Mouse (Mus musculus): Measurements from ENCODE around the gene Cxxc4.
"Not testable (repeated sequence)": the region's sequence is repeated elsewhere in the genome, so short reads cannot be mapped to it uniquely, and the experiment has no call there.

Gene Cxxc4

DNA sequence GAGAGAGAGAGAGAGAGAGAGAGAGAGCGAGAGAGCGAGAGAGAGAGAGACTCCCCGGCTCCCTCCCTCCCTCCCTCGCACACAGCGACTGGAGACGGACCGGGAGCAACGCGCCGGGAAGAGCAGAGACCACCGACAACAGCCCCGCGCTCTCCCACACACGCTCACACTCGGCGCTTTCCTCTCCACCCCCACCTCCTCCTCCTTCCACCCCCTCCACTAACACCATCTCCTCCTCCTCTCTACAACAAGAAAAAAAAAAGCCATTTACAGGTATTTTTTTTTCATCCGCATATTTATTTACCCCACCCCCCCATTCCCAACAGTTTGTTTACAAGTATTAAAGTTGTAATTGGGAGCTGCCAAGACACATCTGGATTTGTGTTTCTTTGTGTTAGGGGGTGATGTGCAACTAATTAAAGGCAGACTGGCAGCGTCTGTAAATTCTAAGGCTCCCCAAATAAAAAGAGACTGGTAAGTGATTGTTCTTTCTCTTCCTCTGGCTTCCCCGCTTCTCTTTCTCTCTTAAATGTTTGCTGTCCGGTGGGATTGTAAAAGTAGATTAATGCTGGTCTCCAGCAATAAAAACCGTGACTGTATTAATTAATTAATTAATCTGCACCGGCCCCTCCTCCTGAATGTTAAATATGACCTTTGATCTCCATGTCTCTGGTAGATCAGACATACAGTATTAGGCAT, at the start of gene Cxxc4:
Gene Cxxc4, plus strand, starts transcription at position 71 of the 699 bp plus-strand sequence.
- no peak for DNase-seq

DNA sequence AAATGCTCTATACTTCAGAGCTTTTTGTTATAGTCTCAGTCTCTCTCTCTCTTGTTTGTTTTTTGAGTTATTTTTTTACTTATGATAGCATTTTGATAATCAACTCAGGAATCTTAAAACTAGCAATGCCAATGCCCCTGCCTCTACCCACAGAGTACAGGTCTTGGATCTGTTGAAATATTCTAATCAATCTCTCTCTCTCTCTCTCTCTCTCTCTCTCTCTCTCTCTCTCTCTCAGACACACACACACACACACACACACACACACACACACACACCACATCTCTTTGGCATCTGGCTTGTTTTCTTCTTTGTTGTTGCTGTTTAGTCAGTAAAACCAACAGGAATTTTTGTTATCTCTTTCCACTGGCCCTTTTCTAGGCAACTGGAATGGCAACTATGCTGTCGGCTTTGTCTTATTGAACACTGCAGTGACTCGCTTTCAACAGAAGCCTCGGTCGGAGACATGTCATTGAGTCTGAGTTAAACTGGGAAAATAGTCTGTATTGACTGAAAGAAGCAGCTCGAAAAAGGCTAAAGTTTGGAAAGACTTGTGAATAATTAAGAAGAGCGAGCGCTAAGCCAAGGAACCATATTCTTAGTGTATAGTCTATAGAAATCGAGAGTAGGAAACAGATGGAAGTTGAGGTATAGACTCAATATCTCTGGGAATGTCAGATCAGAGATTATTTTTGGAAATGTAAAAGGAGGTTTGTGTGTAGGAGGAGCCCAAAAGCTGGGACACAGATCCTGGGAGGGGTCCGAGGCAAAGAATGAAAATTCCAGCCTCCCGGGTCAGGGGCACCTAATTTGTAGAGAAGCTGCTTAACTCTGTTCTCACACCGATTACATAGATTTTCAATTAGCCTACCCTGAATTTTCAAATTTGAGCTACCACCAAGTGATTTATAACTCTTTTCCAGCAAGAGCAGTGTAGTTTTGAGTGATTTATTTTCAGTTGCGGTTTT, 47.0 kb upstream of the Cxxc4 start:
- DNase-seq: no peak

DNA sequence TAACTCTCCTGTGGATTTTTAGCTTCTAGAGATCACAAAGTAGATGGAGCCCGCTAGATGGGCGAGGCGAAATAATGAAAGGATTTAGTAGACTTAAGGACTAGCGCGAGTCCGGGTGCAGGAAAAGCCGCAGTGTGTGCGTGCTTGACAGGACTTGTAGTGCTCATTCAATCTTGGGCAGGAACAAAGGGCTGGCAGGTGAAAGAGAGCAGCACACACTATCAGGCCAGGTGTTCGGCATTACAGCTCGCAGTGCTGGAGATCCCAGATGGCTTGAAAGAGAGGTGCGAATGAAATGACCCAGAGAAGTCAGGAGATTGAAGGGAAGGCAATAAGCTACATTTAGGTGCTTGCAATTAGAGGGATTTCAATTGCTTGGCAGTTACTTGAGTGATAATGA, 46.2 kb upstream of the Cxxc4 start:
- DNase-seq: no peak

DNA sequence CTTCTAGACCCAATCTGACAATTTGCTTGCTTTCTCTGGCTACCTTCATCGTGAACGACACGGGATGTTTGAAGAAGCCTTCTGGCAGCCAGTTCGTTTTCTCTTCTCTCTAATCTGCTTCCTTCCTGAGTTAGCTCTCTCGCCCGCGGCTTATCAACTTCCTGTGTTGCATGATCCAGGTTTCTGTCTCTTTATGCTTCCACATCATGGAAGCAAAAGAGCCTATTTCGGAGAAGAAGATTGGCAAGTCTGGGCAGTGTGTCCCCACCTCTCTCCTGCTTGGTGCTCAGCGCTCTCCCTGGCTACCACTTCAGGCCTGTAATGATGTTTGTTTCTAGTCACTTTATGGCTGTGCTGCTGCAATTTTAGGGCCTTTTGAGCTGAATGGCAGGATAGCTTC, 36.4 kb upstream of the Cxxc4 start:
- DNase-seq: no peak

DNA sequence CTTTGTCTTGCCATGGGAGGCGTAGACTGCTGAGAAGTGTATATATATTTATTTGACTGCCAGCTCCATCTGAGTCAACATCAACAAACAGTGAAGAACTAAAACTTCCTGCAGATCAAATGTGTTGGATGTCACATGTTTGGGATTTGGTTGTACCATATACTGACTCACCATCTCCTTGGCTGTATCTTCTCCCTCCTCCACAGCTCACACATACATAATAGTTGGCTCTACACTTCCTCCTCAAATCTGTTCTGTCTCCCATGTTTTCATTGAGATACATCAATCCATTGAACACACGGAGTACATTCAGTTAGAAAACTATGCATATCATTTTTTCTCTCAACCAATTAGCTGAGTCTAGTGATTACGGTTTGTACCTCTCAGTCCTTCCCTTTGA, 29.7 kb upstream of the Cxxc4 start:
- no peak for DNase-seq

DNA sequence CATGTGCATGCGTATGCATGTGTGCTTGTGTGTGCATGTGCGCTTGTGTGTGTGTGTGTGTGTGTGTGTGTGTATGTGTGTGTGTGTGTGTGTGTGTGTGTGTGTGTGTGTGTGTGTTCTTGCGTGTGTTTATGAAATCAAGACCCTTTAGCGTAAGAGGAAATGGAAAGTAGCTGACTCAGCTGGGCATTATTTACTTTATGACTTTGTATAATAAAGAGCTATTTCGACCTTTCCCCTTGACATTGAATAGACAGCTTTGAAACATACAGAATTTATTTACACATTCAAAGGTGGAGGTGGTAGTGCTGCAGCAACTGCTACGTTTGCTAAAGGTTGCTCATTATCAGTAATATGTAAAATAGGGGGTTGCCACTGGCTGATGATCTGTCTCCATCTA, 25.3 kb upstream of the Cxxc4 start:
- no peak for DNase-seq

DNA sequence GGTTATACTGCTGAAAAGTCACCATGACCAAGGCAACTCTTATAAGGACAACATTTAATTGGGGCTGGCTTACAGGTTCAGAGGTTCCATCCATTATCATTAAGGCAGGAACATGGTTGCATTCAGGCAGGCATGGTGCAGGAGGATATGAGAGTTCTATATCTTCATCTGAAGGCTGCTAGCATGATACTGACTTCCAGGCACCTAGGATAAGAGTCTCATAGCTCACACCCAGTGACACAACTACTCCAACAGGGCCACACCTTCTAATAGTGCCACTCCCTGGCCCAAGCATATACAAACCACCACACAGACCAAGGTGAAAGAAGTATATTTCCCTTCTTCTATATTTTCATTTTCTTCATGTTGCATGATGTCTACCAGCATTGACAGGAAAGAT, 16.4 kb upstream of the Cxxc4 start:
- not testable (repeated sequence) for DNase-seq

DNA sequence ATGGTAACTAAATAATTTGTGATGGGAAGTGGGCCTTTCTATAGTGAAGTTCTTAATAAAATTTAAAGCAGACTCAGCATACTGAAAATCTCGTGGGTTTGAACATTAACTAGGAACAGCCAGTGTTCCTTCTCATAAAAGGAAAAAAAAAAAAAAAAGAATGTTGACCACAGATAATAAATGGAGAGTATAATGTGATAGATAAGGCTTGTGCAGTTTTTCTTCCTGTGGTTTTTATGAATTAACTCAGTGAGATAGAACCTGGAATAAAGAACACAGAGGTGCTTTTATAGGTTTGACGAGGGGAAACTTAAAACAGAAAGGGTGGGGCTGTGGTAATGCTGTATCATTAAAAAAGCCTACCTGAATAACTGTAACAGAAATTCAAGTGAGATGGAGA, 15.3 kb upstream of the Cxxc4 start:
- no peak for DNase-seq

DNA sequence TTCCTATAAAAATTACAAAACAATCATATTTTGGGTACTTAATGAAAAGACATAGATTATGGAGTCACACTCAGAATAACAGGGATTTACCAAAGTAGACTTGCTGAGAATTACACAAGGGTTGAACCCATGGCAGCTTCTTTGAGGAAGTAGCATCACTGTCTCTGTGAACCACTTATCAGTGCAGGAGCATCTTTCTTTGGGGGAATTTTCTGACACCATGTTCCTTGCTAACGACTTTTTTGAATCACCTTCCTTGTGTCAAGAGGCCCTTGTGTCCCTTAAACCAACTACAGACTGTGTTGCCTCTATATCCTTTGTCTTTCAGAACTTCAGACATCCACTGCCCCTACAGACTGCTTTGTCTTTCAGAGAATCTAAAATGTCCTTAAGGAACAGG, 13.7 kb upstream of the Cxxc4 start:
- DNase-seq: no peak

DNA sequence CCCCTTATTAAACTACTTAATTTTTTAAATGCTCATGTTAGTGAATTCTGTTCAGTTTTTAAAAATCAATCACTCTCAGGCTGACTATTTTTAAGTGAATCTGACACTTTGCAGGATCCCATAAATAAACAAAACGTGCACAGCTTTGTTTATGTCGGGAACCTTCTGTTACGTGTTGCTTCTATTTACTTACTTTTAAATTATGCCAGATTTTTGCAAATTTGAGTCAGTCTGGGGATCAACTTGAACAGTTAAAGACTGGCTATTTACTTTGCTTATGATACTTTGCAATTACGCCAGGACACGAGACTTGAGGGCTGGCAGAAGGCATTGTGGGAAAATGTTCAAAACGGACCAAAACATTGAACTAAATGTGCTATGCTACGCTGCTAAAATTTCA, 12.3 kb upstream of the Cxxc4 start:
- no peak for DNase-seq

DNA sequence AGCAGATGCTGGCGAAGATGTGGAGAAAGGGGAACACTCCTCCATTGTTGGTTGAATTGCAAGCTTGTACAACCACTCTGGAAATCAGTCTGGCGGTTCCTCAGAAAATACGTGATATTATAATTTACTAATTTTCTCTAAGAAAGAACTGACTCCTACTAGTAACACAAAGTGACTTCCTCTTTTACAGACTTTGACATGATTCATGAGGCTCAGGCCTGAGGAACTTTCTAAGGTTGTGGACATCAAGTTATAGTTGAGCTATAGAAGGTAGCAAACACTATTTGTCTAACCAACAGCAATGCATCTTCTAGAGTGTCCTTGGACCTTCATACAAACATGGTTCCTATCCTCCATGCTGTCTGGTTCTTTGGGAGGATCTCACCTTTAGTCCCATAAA, 10.4 kb upstream of the Cxxc4 start:
- DNase-seq: no peak

DNA sequence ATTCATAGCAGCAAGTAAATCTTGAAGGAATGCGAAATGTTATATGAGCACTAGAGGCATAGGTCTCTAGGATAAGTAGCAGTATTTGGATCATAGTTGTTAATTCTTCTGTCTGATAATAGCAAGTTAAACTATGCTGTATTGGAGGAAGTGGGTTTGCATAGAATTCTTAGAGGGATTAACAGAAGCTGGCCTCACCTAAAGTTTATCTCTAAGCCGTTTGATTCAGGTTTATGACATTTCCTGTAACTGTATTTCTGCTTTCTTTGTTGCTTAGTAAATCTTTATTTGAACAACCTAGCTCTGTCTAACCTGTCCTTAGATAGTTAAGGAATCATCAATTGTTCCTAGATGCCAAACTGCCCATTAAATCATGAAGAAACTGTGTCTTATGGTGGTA, 3.5 kb upstream of the Cxxc4 start:
- no peak for DNase-seq

DNA sequence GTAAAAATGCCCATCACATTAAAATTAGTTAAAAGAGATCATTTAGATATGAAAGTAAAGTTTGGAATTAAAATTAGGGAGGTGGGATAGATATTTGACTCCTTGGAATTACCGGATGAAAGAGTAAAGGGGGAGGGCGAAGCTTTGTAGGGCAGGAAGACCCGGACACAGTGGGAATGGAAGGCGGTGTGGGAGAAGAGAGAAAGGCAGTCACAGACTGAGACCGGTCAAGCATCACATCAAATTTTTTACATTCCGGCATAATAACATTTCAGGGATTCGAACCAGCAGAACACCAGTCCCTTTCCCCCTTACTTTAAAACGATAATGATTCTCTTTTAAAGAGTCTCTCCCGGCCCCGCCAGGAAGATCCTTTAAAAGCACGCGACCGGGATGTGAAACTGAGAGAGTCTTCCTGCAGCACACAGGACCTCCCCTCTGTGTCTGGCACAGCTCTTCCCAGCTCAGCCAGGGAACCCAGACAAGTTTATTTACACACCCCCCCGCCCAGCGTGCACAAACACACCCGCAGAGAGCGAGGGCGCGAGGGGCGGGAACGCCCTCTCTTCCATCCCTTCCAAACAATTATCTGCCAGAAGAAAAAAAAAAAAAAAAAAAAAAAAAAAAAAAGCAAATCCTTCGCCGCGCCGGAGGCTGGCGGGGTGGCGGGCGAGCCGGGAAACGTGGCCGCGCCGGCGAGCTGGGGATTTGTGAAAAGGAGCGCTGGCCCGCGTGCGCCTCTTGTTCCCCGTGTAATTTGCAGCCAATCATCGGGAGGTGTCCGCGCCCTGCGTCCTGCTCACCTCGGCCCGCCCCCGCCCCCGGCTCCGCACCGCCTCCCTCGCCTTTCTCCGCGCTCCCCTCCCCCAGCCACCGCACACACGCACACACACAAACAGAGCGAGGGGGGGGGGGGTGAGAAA, 532 bp upstream of the Cxxc4 start:
- DNase-seq: peak; percentile 3

DNA sequence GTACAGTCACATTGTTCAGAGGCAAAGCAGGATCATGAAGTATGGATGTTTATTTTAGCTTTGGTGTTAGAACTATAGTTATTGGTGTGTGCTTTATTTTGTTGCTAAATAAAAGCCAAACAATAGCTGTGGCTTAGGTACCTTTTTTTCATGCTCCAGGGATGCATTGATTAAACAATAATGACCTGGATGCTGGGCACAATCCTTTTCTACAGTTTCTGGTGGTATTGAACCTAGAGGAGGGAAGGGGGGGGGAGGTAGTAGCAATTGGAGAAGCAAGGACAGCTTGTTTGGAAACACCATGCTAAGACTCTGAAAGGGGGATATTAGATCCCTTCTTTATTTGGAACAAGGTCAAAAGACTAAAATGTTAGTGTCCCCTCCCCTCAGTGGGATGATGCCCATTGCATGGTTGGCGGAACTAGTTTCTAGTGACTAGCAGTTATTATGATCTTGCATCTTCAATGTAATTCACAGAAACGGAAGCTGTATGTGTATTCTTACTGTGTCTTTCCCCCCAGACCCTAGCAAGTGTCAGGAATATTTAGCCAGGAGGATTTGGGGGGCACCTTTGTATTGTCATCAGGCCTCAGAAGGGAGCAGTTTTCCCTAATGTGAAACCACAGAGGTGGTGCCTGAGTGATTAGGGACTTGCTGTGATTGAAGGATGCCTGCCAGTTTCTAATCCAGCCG, 975 bp downstream of the Cxxc4 start:
- DNase-seq: no peak

DNA sequence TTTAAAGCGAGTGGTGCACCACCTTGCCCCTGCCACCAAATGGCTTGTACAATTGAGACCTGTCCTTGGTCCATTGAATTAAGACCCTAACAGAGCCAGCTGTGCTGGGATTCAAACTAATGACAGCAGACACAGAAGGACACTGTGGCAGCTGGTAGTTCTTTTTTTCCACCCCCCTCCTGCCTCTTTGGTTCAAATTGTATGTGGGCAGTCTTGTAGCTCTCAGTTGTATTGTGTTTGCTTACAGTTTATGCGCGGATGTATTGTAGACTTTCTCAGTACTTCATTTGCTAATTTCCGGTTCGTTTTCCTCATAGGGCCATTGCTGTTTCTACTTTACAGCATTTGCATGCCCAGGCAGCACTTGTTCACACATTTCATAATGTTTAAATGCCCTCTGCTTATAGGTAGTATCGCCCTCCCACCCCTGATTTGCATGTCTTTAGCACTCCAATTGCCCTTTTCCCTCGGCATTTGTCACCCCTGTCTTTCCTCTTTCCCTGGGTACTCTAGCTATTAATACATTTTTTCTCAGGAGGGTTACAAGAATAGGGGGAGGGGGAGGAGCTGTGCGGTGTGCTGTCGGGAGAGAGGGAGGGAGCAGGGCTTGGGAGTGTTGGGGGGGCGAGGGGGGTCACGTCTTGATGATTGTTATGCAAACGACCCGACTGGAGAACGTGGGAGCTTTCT, 2.5 kb downstream of the Cxxc4 start:
- DNase-seq: no peak

DNA sequence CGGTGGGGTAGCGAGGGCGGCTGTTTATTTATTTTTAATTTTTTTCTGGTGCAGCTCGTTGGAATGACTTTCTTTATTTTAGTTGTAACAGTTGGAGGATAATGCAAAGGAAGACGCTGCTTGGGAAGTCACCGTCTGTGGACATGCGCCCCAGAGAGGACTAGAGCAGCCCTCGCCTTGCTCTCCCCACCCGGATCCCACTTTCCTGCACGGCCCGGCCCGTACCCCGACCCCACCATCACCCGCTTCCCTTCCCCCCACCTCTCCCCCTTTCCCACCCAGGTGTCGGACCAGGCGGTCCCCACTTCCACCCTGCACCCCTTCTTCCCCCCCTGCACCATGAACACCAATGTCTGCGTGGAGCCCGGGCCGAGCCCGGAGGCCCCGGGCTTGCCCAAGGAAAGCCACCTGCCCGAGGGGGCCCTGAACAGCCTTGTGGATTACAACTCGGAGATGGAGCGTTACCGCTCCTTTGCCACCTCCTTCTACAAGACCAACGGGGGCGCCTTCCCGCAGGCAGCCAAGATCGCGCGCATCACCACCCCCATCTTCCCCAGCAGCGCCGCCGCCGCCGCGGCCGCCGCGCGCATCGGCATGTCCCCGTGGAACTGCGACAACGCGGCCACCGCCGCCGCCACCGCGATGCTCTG, 3.2 kb downstream of the Cxxc4 start:
- peak; percentile 45 for DNase-seq

DNA sequence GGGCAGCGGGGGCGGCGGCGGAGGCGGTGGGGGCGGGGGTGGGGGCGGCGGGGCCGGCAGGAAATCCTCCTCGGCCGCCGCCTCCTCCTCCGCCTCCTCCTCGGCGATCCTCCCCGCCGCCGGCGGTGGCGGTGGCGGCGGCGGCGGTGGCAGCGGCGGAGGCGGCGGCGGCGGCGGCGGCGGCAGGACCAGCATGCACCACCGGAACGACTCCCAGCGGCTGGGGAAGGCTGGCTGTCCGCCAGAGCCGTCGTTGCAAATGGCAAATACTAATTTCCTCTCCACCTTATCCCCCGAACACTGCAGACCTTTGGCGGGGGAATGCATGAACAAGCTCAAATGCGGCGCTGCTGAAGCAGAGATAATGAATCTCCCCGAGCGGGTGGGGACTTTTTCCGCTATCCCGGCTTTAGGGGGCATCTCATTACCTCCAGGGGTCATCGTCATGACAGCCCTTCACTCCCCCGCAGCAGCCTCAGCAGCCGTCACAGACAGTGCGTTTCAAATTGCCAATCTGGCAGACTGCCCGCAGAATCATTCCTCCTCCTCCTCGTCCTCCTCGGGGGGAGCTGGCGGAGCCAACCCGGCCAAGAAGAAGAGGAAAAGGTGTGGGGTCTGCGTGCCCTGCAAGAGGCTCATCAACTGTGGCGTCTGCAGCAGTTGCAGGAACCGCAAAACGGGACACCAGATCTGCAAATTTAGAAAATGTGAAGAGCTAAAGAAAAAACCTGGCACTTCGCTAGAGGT, 3.9 kb downstream of the Cxxc4 start:
- DNase-seq: peak; percentile 9

DNA sequence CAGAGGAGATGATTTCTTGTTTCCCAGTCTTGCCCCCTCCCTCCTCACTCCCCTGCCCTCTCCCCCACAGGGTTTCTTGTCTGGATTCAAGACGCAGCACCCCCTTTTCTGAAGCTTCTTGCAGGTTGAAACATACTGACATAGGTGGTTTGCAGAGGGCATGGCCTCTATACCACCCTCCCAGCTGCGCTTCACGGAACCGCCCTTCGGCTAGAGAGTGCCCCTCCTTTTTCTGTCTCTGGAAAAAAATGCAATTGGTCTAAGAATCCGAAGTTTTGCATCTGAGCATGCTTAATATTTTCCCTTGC, 4.4 kb downstream of the Cxxc4 start:
- no peak for DNase-seq

DNA sequence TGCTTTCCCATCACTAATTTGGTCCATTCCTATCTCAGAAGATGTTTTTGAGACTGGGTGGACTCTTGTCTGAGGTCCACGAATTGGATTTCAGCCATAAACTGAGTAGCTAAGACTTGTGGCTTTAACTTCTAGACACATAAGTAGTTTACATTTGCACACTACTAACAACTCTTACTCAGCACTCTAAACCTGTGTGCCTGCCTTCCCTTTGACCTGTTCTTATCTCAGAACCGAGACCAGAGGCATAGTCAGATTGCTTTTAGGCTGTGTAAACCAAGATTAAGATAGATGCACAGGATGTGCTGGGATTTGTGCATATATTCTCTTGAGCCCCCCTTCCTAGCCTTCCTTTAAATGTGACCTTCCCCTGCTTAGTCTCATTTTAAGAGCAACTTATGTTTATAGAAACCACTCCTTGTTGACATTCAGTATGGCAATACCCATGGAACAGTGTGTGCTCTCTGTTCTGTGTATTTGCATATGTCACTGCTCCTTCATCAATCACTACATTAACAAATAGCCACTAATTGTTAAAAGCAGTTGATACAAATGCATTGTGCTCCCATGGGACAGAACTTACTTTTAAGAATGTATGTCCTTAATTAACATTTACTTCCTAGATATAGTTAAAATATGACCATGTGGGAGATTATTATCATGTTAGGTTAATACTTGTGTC, 7.0 kb downstream of the Cxxc4 start:
- DNase-seq: no peak

DNA sequence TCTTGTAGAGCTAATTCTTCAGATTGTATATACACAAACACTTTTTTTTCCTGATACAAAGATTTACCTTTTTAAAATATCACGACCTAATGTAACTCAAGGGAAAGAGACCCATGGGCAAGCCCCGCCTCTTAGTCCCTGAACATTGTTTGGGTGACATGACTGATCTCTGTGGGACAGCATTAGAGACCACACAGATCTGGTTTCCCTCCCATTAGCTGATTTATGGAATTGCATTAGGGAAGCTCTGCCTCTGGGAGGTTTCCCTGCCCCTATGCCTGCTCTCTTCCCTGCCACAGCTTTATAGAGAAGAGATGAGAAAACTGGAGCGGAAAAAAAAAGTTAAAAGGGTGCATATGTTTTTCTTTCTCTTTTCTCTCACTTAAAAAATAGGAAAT, 7.6 kb downstream of the Cxxc4 start:
- DNase-seq: no peak

All from thymus, postnatal 14 days (tissue).